Mouse (Mus musculus): Measurements from ENCODE around the gene Sdccag8. TPM values are rescaled to one million over a fixed set of nuclear protein-coding genes. Genes with fewer than 3 reads are reported as not detected.
A peak's percentile ranks its signal among the peaks of the same experiment; 100 is the strongest.

Gene Sdccag8
- 22.5 and 25.4 TPM in 2 replicates for polyA plus RNA-seq (2015; fragmentation: Nextera tagmentation; extraction: Ambion mirVana)

GRCm38 (mm10) chr1:176814591-176815062 lies at the start of gene Sdccag8:
Gene Sdccag8 (plus strand): TSS chr1:176814660.
- WGBS = under 1% methylated on average over 25 of the region's 25 CpGs
- H3K9me3 ChIP-seq = no peaks in the 10 kb centered on the region
- H3K36me3 ChIP-seq = no peaks in the 10 kb centered on the region
- peak; percentile 96 for ATAC-seq (ENCODE audit: low read depth)
- H3K27ac ChIP-seq (replicated peaks) = peak within 1 kb of the TSS; percentile 100
- H3K27me3 ChIP-seq = no peaks in the 10 kb centered on the region
- peaks cover 39% of the 10 kb centered on the region for H3K4me1 ChIP-seq (replicated peaks)
- peak within 1 kb of the TSS; percentile 82 for H3K4me2 ChIP-seq
- H3K4me3 ChIP-seq = peak within 1 kb of the TSS; percentile 63
- H3K9ac ChIP-seq = peak within 1 kb of the TSS; percentile 96

- ATAC-seq (ENCODE audit: low read depth) = no peak
- WGBS = 59% methylated on average over 4 of the region's 4 CpGs
- no peaks in the 10 kb centered on the region for H3K27me3 ChIP-seq
- H3K36me3 ChIP-seq = peaks cover 44% of the 10 kb centered on the region
- no peak overlapping the region for H3K4me2 ChIP-seq
- no peaks in the 10 kb centered on the region for H3K4me1 ChIP-seq (replicated peaks)
- no peaks in the 10 kb centered on the region for H3K9me3 ChIP-seq
- H3K9ac ChIP-seq = no peak overlapping the region
- H3K27ac ChIP-seq (replicated peaks) = no peak overlapping the region
- no peak overlapping the region for H3K4me3 ChIP-seq
Measured at GRCm38 (mm10) chr1:176774533-176774932, 39.9 kb upstream of the Sdccag8 start.

GRCm38 (mm10) chr1:176789326-176789725 lies 25.1 kb upstream of the Sdccag8 start:
- H3K4me3 ChIP-seq = no peak overlapping the region
- WGBS = 80% methylated on average over 7 of the region's 7 CpGs
- H3K4me2 ChIP-seq = no peak overlapping the region
- H3K27ac ChIP-seq (replicated peaks) = no peak overlapping the region
- ATAC-seq (ENCODE audit: low read depth) = no peak
- H3K36me3 ChIP-seq = peaks cover 43% of the 10 kb centered on the region
- H3K9me3 ChIP-seq = no peaks in the 10 kb centered on the region
- H3K27me3 ChIP-seq = no peaks in the 10 kb centered on the region
- no peaks in the 10 kb centered on the region for H3K4me1 ChIP-seq (replicated peaks)
- H3K9ac ChIP-seq = no peak overlapping the region

GRCm38 (mm10) chr1:176792175-176792574 lies 22.3 kb upstream of the Sdccag8 start:
- H3K27ac ChIP-seq (replicated peaks) = no peak overlapping the region
- peaks cover 30% of the 10 kb centered on the region for H3K36me3 ChIP-seq
- H3K4me3 ChIP-seq = no peak overlapping the region
- no peak for ATAC-seq (ENCODE audit: low read depth)
- peaks cover 5% of the 10 kb centered on the region for H3K4me1 ChIP-seq (replicated peaks)
- no peaks in the 10 kb centered on the region for H3K9me3 ChIP-seq
- no peak overlapping the region for H3K9ac ChIP-seq
- no peaks in the 10 kb centered on the region for H3K27me3 ChIP-seq
- 93% methylated on average over 1 of the region's 1 CpGs for WGBS
- no peak overlapping the region for H3K4me2 ChIP-seq

GRCm38 (mm10) chr1:176798673-176799072 lies 15.8 kb upstream of the Sdccag8 start:
- Histone ChIP-seq H3K4me1 (replicated peaks) (peaks cover 41% of the 10 kb centered on the region), H3K36me3 (no peaks in the 10 kb centered on the region), H3K27me3 (no peaks in the 10 kb centered on the region), H3K27ac (replicated peaks) (no peak overlapping the region), H3K9me3 (no peaks in the 10 kb centered on the region), H3K4me2 (no peak overlapping the region), H3K4me3 (no peak overlapping the region), H3K9ac (no peak overlapping the region)
- no peak for ATAC-seq (ENCODE audit: low read depth)

GRCm38 (mm10) chr1:176800728-176801365 lies 13.6 kb upstream of the Sdccag8 start:
- WGBS = 25% methylated on average over 2 of the region's 2 CpGs
- no peaks in the 10 kb centered on the region for H3K27me3 ChIP-seq
- H3K27ac ChIP-seq (replicated peaks) = no peak overlapping the region
- no peak overlapping the region for H3K4me2 ChIP-seq
- no peaks in the 10 kb centered on the region for H3K9me3 ChIP-seq
- H3K4me1 ChIP-seq (replicated peaks) = peaks cover 38% of the 10 kb centered on the region
- H3K4me3 ChIP-seq = no peak overlapping the region
- H3K9ac ChIP-seq = no peak overlapping the region
- no peaks in the 10 kb centered on the region for H3K36me3 ChIP-seq
- ATAC-seq (ENCODE audit: low read depth) = no peak

GRCm38 (mm10) chr1:176810161-176810560 lies 4.3 kb upstream of the Sdccag8 start:
- no peaks in the 10 kb centered on the region for H3K9me3 ChIP-seq
- no peak overlapping the region for H3K4me2 ChIP-seq
- no peak for ATAC-seq (ENCODE audit: low read depth)

GRCm38 (mm10) chr1:176811892-176812291 lies 2.6 kb upstream of the Sdccag8 start:
- Histone ChIP-seq H3K9ac (peak overlapping the region; percentile 96), H3K27me3 (no peaks in the 10 kb centered on the region), H3K4me1 (replicated peaks) (peaks cover 57% of the 10 kb centered on the region), H3K4me2 (peak overlapping the region; percentile 82), H3K9me3 (no peaks in the 10 kb centered on the region), H3K4me3 (peak overlapping the region; percentile 63), H3K27ac (replicated peaks) (peak overlapping the region; percentile 100; the same call in 1 of the 2 replicates), H3K36me3 (no peaks in the 10 kb centered on the region)
- no peak for ATAC-seq (ENCODE audit: low read depth)
- 85% methylated on average over 3 of the region's 3 CpGs for WGBS

More at GRCm38 (mm10) chr1:176810161-176810560, 4.3 kb upstream of the Sdccag8 start:
- peaks cover 52% of the 10 kb centered on the region for H3K4me1 ChIP-seq (replicated peaks)
- H3K9ac ChIP-seq = no peak overlapping the region
- no peak overlapping the region for H3K27ac ChIP-seq (replicated peaks)
- no peaks in the 10 kb centered on the region for H3K27me3 ChIP-seq
- no peaks in the 10 kb centered on the region for H3K36me3 ChIP-seq
- H3K4me3 ChIP-seq = no peak overlapping the region

GRCm38 (mm10) chr1:176812491-176813291 lies 1.8 kb upstream of the Sdccag8 start:
- Histone ChIP-seq H3K4me1 (replicated peaks) (peaks cover 53% of the 10 kb centered on the region), H3K9ac (peak overlapping the region; percentile 96), H3K36me3 (no peaks in the 10 kb centered on the region), H3K9me3 (no peaks in the 10 kb centered on the region), H3K4me2 (peak overlapping the region; percentile 82), H3K27me3 (no peaks in the 10 kb centered on the region), H3K4me3 (peak overlapping the region; percentile 63), H3K27ac (replicated peaks) (peak overlapping the region; percentile 100)
- WGBS = 19% methylated on average over 11 of the region's 11 CpGs
- no peak for ATAC-seq (ENCODE audit: low read depth)

- WGBS = under 1% methylated on average over 53 of the region's 75 CpGs
- H3K27me3 ChIP-seq = no peaks in the 10 kb centered on the region
- peak; percentile 59 for ATAC-seq (ENCODE audit: low read depth)
- peak overlapping the region; percentile 100 for H3K27ac ChIP-seq (replicated peaks)
- no peaks in the 10 kb centered on the region for H3K36me3 ChIP-seq
- H3K9me3 ChIP-seq = no peaks in the 10 kb centered on the region
- peak overlapping the region; percentile 96 for H3K9ac ChIP-seq
- H3K4me3 ChIP-seq = peak overlapping the region; percentile 63
- peak overlapping the region; percentile 82 for H3K4me2 ChIP-seq
- peaks cover 50% of the 10 kb centered on the region for H3K4me1 ChIP-seq (replicated peaks)
Measured at GRCm38 (mm10) chr1:176813292-176814035, 996 bp upstream of the Sdccag8 start.

GRCm38 (mm10) chr1:176814036-176814420 lies 432 bp upstream of the Sdccag8 start, which contains the start of gene Cep170:
Gene Cep170 (minus strand): TSS chr1:176814067.
- ATAC-seq (ENCODE audit: low read depth) = peak; percentile 97
- WGBS = under 1% methylated on average over 28 of the region's 28 CpGs
- Histone ChIP-seq H3K4me1 (replicated peaks) (peaks cover 44% of the 10 kb centered on the region), H3K27ac (replicated peaks) (peak within 1 kb of the TSS; percentile 100), H3K27me3 (no peaks in the 10 kb centered on the region), H3K4me2 (peak within 1 kb of the TSS; percentile 82), H3K9ac (peak within 1 kb of the TSS; percentile 96), H3K4me3 (peak within 1 kb of the TSS; percentile 63), H3K9me3 (no peaks in the 10 kb centered on the region), H3K36me3 (no peaks in the 10 kb centered on the region)

- H3K9me3 ChIP-seq = no peaks in the 10 kb centered on the region
- ATAC-seq (ENCODE audit: low read depth) = no peak
- no peak overlapping the region for H3K4me3 ChIP-seq
- H3K4me1 ChIP-seq (replicated peaks) = peaks cover 22% of the 10 kb centered on the region
- H3K9ac ChIP-seq = no peak overlapping the region
- H3K27me3 ChIP-seq = no peaks in the 10 kb centered on the region
- H3K36me3 ChIP-seq = no peaks in the 10 kb centered on the region
- WGBS = 88% methylated on average over 4 of the region's 4 CpGs
- H3K4me2 ChIP-seq = no peak overlapping the region
- no peak overlapping the region for H3K27ac ChIP-seq (replicated peaks)
Measured at GRCm38 (mm10) chr1:176816728-176817127, 2.3 kb downstream of the Sdccag8 start.

Measured in neural tube, embryonic 13.5 days (tissue).